Comparison of ENCODE assay signal across 10 mouse cellular contexts in the genomic region with DNA sequence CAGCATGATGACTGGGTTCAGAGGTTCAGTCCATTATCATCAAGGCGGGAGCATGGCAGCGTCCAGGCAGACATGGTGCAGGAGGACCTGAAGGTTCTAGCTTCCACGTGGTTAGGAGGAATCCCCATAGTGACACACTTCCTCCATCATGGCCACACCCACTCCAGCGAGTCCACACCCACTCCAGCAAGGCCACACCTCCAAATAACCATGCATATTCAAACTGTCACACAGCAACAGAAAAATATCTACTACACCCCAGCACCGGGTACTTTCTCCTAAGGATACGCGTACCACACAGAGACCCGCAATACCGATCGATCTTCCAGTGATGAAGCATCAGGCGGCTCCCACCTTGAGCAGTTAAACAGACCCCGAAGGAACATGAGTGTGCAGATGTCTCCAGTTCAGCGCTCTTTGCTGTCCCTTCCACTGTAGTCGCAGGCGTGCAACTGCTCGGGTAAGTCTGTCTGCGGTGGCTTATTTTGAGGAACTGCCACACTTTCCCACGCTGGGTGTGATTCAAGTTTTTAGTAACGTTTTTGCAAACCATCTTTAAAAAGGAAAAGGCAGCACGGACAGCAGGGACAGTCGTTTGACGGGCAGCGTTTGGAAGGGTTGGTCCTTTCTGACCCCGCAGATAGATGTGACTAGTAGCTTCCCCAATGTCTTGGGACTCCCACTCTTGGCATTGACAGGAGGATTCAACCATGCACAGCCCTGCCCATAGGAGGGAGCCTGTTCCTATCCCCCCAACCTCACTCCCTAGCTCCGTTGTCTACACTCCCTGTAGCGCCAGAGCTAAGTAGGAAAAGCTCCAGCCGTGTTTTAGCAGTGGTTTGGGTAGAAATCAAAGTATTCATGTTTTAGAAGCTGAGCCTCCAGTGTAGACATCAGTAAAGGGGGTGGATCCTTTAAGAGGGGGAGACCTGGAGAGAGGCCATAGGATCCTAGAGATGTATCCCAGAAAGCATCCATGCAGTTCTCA. TPM values are rescaled to one million over a fixed set of nuclear protein-coding genes. Genes with fewer than 3 reads are reported as not detected.
DNase-seq lines count a peak whose midpoint lies in the region; ATAC-seq and TF ChIP-seq lines count a peak whose summit lies in the region.
"Had no signal": no experiment of that assay in that cellular context is flagged by ENCODE, and none has a peak within 500 bp of the region (broad histone marks: within the 10 kb centered on the region; RNA-seq: fewer than 3 reads in every experiment).

No protein-coding gene starts in this region.

- intact Hi-C loops in gastrocnemius, adult 2 months (cut with DNase I) = no loop called here

- no peaks in the 10 kb centered on the region for H3K4me1 ChIP-seq in forebrain, postnatal 0 days (ENCODE audit: insufficient read depth)
- peaks cover 4% of the 10 kb centered on the region; the same call in 1 of the 2 replicates for H3K4me1 ChIP-seq in forebrain, embryonic 12.5 days

- H3K4me2 ChIP-seq in forebrain, postnatal 0 days (ENCODE audit: low read depth) = peak overlapping the region; percentile 8; the same call in 1 of the 2 replicates
- no peak overlapping the region for H3K4me2 ChIP-seq in forebrain, embryonic 12.5 days

- H3K36me3 ChIP-seq in forebrain, postnatal 0 days (ENCODE audit: insufficient read depth) = no peaks in the 10 kb centered on the region
- no peaks in the 10 kb centered on the region for H3K36me3 ChIP-seq in forebrain, embryonic 12.5 days (replicated peaks)

- no peak overlapping the region for H3K9ac ChIP-seq in forebrain, postnatal 0 days
- no peak overlapping the region for H3K9ac ChIP-seq in forebrain, embryonic 12.5 days

- H3K27ac ChIP-seq in forebrain, postnatal 0 days (ENCODE audit: low read depth, low read length) = no peak overlapping the region
- H3K27ac ChIP-seq in forebrain, embryonic 12.5 days = no peak overlapping the region
- H3K27ac ChIP-seq in gastrocnemius, adult 2 months = no peak overlapping the region
- H3K27ac ChIP-seq: macrophage had no signal

- WGBS in forebrain, postnatal 0 days = 65% methylated on average over 27 of the region's 27 CpGs
- WGBS in forebrain, embryonic 12.5 days = 75% methylated on average over 27 of the region's 27 CpGs

- H3K27me3 ChIP-seq in forebrain, postnatal 0 days (ENCODE audit: insufficient read depth, low read length) = no peaks in the 10 kb centered on the region
- H3K27me3 ChIP-seq in forebrain, embryonic 12.5 days = no peaks in the 10 kb centered on the region

- DNase-seq in forebrain, postnatal 0 days = no peak
- peak; percentile 27 to 61 for DNase-seq in CD8-positive naive resting alpha-beta T cell, adult 2 months (ENCODE audit: low read depth in 2 of 2, low spot score in 2 of 2)
- DNase-seq in cerebellum, adult 11-12 months = no peak
- DNase-seq in gastrocnemius, adult 2 months = no peak
- DNase-seq in heart, adult 8-10 months (ENCODE audit: low spot score) = no peak
- DNase-seq: cerebellum, adult 18-20 months had no signal

- no peak; the same call in 1 of the 2 replicates for ATAC-seq in forebrain, postnatal 0 days
- ATAC-seq in forebrain, embryonic 12.5 days (ENCODE audit: low FRiP score) = no peak
- ATAC-seq in erythroid progenitor cell, adult 5-6 weeks (replicated peaks; ENCODE audit: low FRiP score, poor library complexity, severe bottlenecking) = peak; percentile 91
- ATAC-seq in neutrophil, adult 5-6 weeks (ENCODE audit: extremely low read depth, insufficient number of reproducible peaks, low FRiP score, poor library complexity, severe bottlenecking) = peak; percentile 90

- no peaks in the 10 kb centered on the region for H3K9me3 ChIP-seq in forebrain, postnatal 0 days (ENCODE audit: low read length)
- H3K9me3 ChIP-seq in forebrain, embryonic 12.5 days = no peaks in the 10 kb centered on the region

- H3K4me3 ChIP-seq in forebrain, postnatal 0 days (ENCODE audit: low read depth, low read length) = no peak overlapping the region
- H3K4me3 ChIP-seq in forebrain, embryonic 12.5 days (replicated peaks) = no peak overlapping the region
- H3K4me3 ChIP-seq in gastrocnemius, adult 2 months = no peak overlapping the region

- no peak for TF ChIP-seq CTCF in forebrain, postnatal 0 days (IDR thresholded peaks at IDR 0.05; ENCODE audit: low read depth)
- TF ChIP-seq CTCF in gastrocnemius, adult 2 months (IDR thresholded peaks at IDR 0.05) = no peak

RNA-seq across cellular contexts. Expression of a gene that starts 20.7 kb away (rescaled TPM):
- total RNA-seq in forebrain, postnatal 0 days (2014; rRNA removed) = 72.9 and 94.9 TPM in 2 replicates
- polyA plus RNA-seq in forebrain, postnatal 0 days (2015; fragmentation: Nextera tagmentation; extraction: Ambion mirVana) = 72.4 and 101 TPM in 2 replicates
- polyA plus RNA-seq in forebrain, embryonic 12.5 days (2016; fragmentation: Nextera tagmentation; extraction: Ambion mirVana) = 52.5 and 58.0 TPM in 2 replicates
- 16.6 and 24.7 TPM in 2 replicates for total RNA-seq in erythroid progenitor cell, adult 5-6 weeks (2015; ENCODE audit: low replicate concordance)
- total RNA-seq in erythroid progenitor cell, adult 5-6 weeks (2017; ENCODE audit: low replicate concordance) = 10.5 and 14.0 TPM in 2 replicates
- 28.7 and 34.6 TPM in 2 replicates for total RNA-seq in neutrophil, adult 5-6 weeks (2017)
- total RNA-seq in gastrocnemius, adult 2 months (2021) = 100 to 1,000 TPM; 108 to 135 TPM
- total RNA-seq in heart, adult 8-10 months (2022) = 100 to 1,000 TPM; 206 to 254 (median 219) TPM

RNA-seq across cellular contexts. Expression of a gene that starts 39.9 kb away (rescaled TPM):
- total RNA-seq in forebrain, postnatal 0 days (2014; rRNA removed) = 256 TPM in 2 replicates
- 401 and 455 TPM in 2 replicates for polyA plus RNA-seq in forebrain, postnatal 0 days (2015; fragmentation: Nextera tagmentation; extraction: Ambion mirVana)
- polyA plus RNA-seq in forebrain, embryonic 12.5 days (2016; fragmentation: Nextera tagmentation; extraction: Ambion mirVana) = 326 and 329 TPM in 2 replicates
- 23.1 and 56.2 TPM in 2 replicates for total RNA-seq in erythroid progenitor cell, adult 5-6 weeks (2015; ENCODE audit: low replicate concordance)
- total RNA-seq in erythroid progenitor cell, adult 5-6 weeks (2017; ENCODE audit: low replicate concordance) = 61.2 and 63.2 TPM in 2 replicates
- 258 and 282 TPM in 2 replicates for total RNA-seq in neutrophil, adult 5-6 weeks (2017)
- total RNA-seq in gastrocnemius, adult 2 months (2021) = 10 to 100 TPM; 63.5 to 66.4 TPM
- 100 to 1,000 TPM in 2 of 4 experiments, 10 to 100 TPM in 2; 87.2 to 106 (median 96.3) TPM for total RNA-seq in heart, adult 8-10 months (2022)

RNA-seq across cellular contexts. Expression of a gene that starts 52.5 kb away (rescaled TPM):
- total RNA-seq in forebrain, postnatal 0 days (2014; rRNA removed) = 55.2 and 59.0 TPM in 2 replicates
- 147 and 190 TPM in 2 replicates for polyA plus RNA-seq in forebrain, postnatal 0 days (2015; fragmentation: Nextera tagmentation; extraction: Ambion mirVana)
- 118 and 120 TPM in 2 replicates for polyA plus RNA-seq in forebrain, embryonic 12.5 days (2016; fragmentation: Nextera tagmentation; extraction: Ambion mirVana)
- total RNA-seq in erythroid progenitor cell, adult 5-6 weeks (2015; ENCODE audit: low replicate concordance) = 14.3 TPM in 1 of 2 replicates, not detected in the other
- 6.7 TPM in 1 of 2 replicates, not detected in the other for total RNA-seq in erythroid progenitor cell, adult 5-6 weeks (2017; ENCODE audit: low replicate concordance)
- total RNA-seq in neutrophil, adult 5-6 weeks (2017) = 40.5 and 40.9 TPM in 2 replicates
- total RNA-seq in gastrocnemius, adult 2 months (2021) = 10 to 100 TPM; 11.9 to 15.3 TPM
- total RNA-seq in heart, adult 8-10 months (2022) = 10 to 100 TPM; 16.4 to 26.2 (median 24.4) TPM

Comparison
In these comparisons a context has a peak if more than half of its experiments do, and no peak if none do; other contexts are left out.
1. ATAC-seq: peak in erythroid progenitor cell, adult 5-6 weeks (single experiment) and neutrophil, adult 5-6 weeks (single experiment); none in forebrain, postnatal 0 days (single experiment) and forebrain, embryonic 12.5 days (single experiment).
2. DNase-seq: peak in CD8-positive naive resting alpha-beta T cell, adult 2 months (2 of 2); none in forebrain, postnatal 0 days (single experiment), cerebellum, adult 11-12 months (single experiment), gastrocnemius, adult 2 months (single experiment) and heart, adult 8-10 months (single experiment).